Mouse (Mus musculus) urinary bladder, postnatal 14 days (tissue): ENCODE results near the gene Med26.
A peak's percentile ranks its signal among the peaks of the same experiment; 100 is the strongest.

Experiments used
- DNase-seq: peaks from one replicate; pipeline ENCODE4 v3.0.0; 2021; ENCODE audit warnings: low spot score

The Med26 gene

DNA sequence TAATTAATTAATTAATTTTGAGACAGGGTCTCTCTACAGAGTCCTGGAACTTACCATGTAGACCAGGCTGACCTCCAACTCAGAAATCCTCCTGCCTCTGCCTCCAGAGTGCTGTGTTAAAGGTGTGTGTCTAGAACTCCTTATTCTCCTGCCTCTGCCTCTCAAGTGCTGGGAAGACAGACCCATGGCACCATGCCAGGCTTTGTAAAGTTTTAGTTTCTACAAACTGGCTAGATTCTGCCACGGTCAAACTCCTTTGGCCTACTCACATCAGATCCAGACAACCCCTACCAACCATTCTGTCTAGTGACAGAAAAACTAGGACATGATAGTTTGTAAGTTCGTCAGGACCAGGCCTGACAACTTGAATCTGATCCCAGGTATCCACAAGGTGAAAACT lies 57.1 kb downstream of the Med26 start:
- no peak for DNase-seq

DNA sequence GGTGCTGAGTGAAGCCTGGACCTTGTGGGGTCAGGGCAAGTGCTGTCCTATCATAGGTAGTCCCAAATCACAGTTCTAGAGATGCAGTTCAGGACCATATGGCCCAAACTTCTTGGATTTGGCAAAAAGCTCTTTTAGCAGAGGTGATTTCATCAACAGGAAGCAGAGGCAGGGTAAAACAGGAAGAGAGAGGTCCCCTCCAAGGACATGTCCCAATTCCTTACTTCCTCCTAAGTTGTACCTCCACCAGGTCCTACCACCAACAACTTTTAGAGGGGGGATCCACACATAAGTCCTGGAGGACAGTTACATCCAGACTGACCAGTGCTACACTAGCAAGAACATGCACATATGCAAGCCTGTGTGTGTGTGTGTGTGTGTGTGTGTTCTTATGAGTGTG lies 61.1 kb downstream of the Med26 start:
- DNase-seq: no peak

DNA sequence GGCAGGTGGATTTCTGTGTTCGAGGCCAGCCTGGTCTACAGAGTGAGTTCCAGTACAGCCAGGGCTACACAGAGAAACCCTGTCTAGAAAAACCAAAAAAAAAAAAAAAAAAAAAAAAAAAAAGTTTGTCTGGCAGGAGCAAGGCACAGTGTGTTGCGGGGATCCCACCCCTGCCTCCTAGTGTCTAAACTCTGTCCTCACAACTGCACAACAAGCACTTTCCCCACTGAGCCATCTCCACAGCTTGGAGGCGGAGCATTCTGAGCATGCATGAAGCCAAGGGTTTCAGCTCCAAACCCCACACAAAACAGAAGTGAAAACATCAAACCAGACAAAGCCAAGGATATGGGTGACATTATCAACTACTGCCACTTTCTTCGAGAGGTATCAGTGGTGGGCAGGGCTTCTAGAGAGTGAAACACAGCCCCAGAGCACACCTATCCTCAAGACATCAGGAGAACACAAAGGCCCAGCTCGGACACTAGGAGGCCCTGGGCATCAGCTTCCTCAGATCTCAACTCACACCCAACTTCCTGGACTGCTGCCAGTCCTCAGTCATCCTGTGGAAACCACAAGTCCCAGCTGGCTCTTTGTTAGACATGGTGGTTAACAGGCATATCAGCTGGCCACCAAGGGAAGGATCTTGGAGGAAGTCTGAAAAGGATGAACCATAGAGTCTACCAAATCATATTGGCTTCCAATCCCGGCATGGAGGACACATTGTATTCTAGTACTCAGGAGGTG lies 62.4 kb downstream of the Med26 start:
- peak; percentile 49 for DNase-seq

DNA sequence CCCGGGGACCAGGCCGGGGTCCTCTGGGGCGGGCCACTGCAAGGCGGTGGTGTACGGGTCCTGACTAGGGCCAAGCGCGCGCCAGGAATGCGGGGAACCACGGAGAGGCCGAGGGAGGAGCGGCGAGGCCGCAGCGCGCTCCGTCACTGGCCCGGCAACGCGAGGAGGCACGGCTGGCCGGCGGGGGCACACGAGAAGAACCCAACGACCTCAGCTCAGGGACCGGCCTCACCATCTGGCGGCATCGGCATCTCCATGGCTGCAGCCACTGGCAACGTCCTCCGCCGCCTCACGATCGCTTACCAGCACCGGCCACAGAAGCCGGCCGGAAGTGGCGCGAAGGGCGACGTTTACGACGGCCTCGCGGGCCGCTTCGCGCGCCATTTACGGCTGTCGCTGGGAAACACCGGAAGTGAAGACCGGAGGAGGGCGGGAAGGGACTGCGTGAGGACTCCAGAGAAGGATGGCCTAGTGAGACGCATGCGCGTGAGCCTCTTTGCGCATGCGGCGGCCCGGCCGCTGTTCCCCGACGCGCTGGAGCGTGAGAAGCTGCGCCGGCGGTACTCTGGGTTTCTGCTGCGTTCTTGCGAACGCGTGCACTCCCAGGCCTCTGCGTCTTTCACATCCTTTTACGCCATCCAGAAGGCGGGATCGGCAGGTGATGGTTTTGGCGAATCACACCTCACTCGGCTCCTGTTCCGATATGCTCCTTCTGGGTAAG lies 73.1 kb downstream of the Med26 start, which contains the start of gene Cherp:
Cherp (minus strand) TSS at position 401 of the 721 bp plus-strand sequence.
- DNase-seq: peak; percentile 97

DNA sequence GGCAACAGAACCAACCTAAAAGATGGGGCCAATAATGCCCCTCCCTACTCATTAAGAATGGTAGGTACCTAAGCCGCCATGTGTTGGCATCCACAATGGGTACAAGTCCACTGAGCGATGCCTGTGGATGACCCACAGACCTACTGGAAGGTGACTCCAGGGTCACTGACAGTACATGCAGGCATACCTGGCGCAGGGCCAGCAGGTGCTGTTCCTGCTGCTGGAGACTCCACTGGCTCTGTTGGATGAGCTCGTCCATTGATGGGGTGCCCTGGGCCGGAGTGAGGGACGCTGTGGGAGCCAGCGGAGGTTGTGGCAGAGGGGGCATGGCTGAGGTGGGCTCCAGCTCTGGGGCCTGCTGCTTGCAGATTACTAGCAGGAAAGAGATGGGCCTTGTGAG lies 77.4 kb downstream of the Med26 start:
- no peak for DNase-seq

DNA sequence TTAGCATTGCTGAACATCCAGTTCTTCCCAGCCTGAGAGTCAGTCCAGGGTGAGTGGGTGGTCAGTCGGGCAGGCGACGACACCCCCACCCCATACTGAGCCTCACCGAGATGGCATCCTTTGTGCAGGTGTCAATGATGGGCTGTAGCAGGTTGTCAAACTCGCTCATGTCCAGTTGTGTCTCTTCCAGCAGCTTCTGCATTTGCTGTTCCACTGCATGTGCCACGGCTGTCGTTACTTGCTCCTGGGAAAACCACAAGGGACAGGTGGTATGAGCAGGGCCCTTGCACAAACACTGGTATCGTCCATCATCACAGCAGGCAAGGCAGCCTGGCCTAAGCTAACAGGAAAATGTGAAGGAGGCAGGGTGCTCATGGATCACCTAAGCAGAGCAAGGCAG lies 78.1 kb downstream of the Med26 start:
- DNase-seq: no peak

DNA sequence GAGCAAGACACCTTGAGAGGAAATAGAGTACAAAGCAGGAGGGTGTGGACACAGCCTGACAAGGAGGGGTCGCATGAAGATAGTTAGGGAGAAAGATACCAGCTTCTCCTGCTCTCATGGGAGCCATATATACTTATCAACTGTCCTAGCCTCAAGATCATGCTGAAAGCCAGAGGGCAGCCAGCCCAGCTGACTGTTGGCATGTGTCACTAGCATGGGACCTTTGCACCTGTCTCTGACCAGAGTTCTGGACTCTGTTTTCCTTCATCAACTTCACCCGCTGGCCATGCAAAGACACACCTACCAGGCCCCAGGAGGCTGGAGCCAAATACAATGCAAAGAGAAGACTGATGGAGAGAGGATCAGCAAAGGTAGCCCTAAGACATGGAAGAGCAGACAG lies 78.8 kb downstream of the Med26 start:
- DNase-seq: no peak

DNA sequence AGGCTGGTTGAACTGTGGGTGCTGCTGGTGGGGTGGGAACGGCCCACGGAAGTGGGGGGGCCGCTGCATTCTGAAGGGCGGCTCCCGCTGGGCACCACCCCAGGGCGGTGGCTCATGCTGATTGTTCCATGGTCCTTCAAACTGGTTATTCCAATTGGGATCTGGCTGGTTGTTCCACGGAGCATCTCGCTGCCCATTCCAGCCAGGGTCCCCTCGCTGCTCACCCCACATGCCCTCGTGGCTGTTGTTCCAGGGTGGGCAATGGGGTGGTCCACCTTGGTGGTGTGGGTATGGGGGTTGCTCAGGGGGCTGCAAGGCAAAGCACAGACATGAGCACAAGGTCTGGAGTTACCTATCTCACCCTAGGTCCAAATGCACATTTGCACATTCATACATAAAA lies 83.9 kb downstream of the Med26 start:
- no peak for DNase-seq

DNA sequence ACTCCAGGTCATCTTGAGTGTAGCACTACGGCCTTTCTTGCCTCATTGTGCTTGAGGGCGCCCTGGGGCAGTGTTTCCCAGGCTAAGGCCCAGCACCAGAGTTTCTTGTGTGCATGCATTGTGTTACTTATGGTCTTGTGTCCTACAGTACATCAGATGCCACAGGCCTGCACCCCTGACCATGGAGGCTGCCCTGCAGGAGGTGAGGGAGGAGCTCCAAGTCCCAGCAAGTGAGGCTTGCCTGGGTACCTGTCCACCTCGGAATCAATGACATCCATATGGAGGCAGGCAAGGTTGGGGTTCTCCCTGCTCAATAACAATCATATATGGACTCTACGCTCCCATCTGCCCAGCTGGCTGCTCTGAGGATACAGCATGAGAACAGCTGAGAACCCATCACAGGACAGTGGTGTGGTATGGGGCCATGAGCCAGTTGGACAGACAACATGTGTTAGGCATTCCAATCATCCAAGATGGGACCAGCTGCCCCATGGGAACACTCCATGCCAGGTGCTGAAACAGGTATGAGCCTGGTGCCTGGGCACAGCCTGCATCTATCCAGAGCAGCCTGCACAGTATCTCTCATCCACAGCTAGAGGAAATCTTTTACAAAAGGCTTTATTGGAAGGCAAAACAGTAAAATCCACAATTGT lies 88.1 kb downstream of the Med26 start:
- DNase-seq: no peak

DNA sequence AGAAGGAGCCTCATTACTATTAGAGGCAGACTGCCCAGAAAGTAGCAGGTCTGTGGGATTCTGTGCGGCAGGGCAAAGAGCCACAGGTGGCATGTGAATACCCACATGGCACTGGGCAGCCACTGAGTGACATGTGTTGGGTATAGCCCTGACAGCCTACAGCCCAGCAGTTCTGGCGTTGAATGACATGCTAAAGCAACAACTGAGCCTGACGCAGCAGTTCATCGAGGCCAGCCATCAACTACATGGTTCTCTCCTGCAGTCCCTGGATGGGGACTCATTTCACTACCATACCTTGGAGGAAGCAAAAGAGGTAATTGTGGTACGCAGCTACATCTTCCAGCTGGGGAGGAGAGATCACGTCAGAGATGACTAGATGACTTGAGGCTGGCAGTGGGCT lies 89.6 kb downstream of the Med26 start:
- no peak for DNase-seq

DNA sequence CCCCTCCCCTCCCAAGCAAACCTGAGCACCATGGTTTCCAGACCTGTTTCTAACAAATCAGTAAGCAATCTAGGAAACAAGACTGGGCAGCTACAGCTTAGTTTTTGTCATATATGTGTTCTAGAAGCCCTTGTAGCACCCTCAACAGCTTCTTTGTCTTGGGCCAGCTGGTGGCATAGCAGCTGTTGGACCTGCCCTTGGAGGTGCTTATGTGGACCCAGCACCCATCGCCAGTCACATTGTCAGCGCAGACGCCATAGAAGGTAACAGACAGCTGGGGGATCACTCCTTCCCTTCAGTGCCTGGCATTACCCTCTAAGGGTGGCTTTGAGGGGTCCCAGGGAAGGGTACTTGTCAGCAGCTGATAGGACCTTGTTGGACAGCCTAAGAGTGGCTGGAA lies 90.3 kb downstream of the Med26 start:
- no peak for DNase-seq

DNA sequence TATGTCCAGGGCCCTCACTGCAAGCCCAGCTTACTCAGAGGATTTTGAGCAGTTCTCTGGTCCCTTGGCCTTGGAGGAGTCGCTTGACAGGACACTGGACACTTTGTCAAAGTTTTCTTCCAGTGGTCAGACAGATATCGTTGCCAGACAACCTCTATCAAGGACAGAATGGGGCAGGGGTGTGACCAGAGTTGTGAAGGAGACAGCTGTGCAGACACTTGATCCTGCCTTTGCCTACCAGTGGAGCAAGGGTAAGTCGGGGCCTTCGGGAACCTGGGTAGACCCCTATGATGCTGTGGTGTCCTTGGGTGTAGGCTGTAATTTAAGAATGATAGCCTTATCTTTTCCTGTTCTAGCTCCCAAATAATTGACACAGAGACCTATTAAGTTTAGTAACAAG lies 92.8 kb downstream of the Med26 start:
- no peak for DNase-seq

DNA sequence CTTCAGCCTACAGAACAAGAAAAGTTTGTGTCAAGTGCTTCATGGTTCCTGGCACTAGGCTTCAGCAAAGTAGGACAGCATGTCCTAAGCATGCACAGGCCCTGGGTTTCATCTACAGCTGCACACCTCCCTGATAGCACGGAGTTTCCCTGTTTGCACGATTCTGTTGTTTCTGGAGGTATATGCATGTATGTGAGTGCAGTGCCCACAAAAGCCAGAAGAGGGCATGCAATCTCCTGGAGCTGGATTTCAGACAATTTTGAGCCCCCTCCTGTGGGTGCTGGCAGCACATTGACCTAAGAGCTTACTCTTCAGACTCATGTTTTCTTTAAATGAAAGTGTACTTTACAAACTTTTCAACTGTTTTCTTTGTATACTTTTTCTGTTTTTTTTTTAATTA lies 94.2 kb downstream of the Med26 start:
- no peak for DNase-seq

DNA sequence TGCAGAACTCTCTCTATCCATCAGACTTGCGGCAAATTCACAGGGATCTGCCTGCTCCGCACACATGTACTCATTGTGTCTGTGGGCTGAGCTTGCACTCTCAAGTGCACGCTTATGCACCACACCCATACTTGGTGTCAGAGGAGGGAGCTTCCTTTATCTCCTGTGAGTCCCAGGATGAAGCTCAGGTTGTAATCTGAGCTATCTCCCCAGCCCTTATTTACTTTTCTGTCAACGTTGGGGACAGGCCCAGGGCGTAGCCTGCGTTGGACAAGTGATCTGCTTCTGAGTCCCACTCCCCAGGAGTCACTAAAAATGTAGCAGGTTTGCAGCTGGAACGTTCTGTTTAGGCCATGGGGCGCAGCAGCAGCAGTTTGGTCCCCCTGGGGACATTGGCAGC lies 96.6 kb downstream of the Med26 start:
- DNase-seq: no peak

DNA sequence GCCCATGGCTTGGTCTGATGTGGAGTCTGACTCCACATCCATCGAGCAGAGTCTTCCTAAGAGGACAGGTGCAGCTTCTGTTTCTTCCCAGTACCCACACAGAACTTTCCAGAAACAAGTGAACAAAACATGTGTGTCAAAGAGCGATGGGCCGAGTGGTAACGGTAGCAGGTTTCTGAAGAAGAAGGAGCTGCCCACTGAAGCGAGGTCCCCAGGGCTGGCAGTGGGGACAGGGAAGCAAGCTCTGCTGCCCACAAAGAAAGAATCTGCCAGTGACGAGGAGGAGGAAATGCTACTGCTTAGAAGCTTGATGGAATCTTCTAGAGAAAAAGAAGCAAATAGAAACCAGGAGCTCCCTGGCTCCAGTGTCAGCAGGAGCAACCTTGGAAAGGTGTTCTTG lies 103.0 kb downstream of the Med26 start:
- DNase-seq: no peak
